ENCODE assay signal across 9 mouse cellular contexts in the genomic region with DNA sequence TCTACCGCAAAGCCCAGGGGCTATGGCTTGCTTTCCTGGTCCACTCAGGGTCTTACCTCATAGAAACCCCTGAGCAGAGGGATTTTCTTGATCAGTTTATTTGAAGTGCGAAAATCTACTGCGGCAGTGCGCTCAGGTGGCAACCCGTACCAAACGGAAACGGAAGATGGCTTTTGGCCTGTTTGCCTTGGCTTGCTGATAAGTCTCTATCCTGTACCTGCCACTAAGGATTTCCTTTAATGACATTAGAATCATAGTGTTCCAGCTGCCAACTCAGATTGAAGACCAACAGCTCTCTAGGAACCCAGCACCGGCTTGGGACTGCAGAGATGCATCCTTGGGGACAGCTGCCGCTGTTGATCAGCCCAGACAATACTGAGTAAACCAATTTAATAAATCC. TPM values are rescaled to one million over a fixed set of nuclear protein-coding genes. Genes with fewer than 3 reads are reported as not detected.
DNase-seq lines count a peak whose midpoint lies in the region; ATAC-seq and TF ChIP-seq lines count a peak whose summit lies in the region.
"Had no signal": no experiment of that assay in that cellular context is flagged by ENCODE, and none has a peak within 500 bp of the region (broad histone marks: within the 10 kb centered on the region; RNA-seq: fewer than 3 reads in every experiment).

No protein-coding gene starts in this region.

- H3K4me3 ChIP-seq in gastrocnemius, adult 2 months = peak overlapping the region; percentile 92
- H3K4me3 ChIP-seq in thymus, adult 2 months (ENCODE audit: control insufficient read depth, insufficient read depth, low read length) = peak overlapping the region; percentile 15; the same call in 1 of the 2 replicates
- peak overlapping the region; percentile 83 for H3K4me3 ChIP-seq in liver, embryonic 12.5 days

- H3K27ac ChIP-seq in gastrocnemius, adult 2 months = no peak overlapping the region
- H3K27ac ChIP-seq in thymus, adult 2 months (ENCODE audit: control insufficient read depth, insufficient read depth, low read length) = peak overlapping the region; percentile 50; the same call in 1 of the 2 replicates
- peak overlapping the region; percentile 45; the same call in 1 of the 2 replicates for H3K27ac ChIP-seq in liver, embryonic 12.5 days

- peak overlapping the region; percentile 75 for H3K9ac ChIP-seq in liver, embryonic 12.5 days

- WGBS in thymus, adult 2 months = 72% methylated on average over 9 of the region's 9 CpGs
- WGBS in liver, embryonic 12.5 days (ENCODE audit: insufficient replicate concordance) = 36% methylated on average over 9 of the region's 9 CpGs

- peaks cover 7% of the 10 kb centered on the region for H3K4me1 ChIP-seq in thymus, adult 2 months (replicated peaks; ENCODE audit: control insufficient read depth, insufficient read depth, low read length)
- peaks cover 55% of the 10 kb centered on the region for H3K4me1 ChIP-seq in liver, embryonic 12.5 days

- peaks cover 7% of the 10 kb centered on the region for H3K36me3 ChIP-seq in thymus, adult 2 months (ENCODE audit: control insufficient read depth, insufficient read depth, low read length)
- H3K36me3 ChIP-seq in liver, embryonic 12.5 days = peaks cover 30% of the 10 kb centered on the region

- no peaks in the 10 kb centered on the region for H3K27me3 ChIP-seq in thymus, adult 2 months (ENCODE audit: control insufficient read depth, insufficient read depth, low read length)
- H3K27me3 ChIP-seq in liver, embryonic 12.5 days (replicated peaks) = no peaks in the 10 kb centered on the region

- no peak for DNase-seq in gastrocnemius, adult 2 months
- DNase-seq in gastrocnemius, postnatal 10 days = no peak
- no peak for DNase-seq in thymus, adult 2 months
- DNase-seq in thymus, postnatal 14 days = no peak
- no peak for DNase-seq in layer of hippocampus, postnatal 10 days (ENCODE audit: low spot score in 2 of 2)
- no peak for DNase-seq in adrenal gland, postnatal 4 days (ENCODE audit: low spot score in 2 of 2)

- H3K4me2 ChIP-seq in liver, embryonic 12.5 days = peak overlapping the region; percentile 95

- intact Hi-C loops in gastrocnemius, adult 2 months (cut with DNase I) = no loop called here

- no peak for TF ChIP-seq POLR2A in thymus, adult 2 months (IDR thresholded peaks at IDR 0.05; ENCODE audit: control insufficient read depth, extremely low read depth, insufficient read depth, low read length, poor library complexity)

- TF ChIP-seq CTCF in gastrocnemius, adult 2 months (IDR thresholded peaks at IDR 0.05) = no peak
- TF ChIP-seq CTCF in thymus, adult 2 months (IDR thresholded peaks at IDR 0.05; ENCODE audit: borderline replicate concordance, control insufficient read depth, extremely low read depth, insufficient read depth, low read length, poor library complexity) = no peak

- no peak for ATAC-seq in liver, embryonic 12.5 days
- ATAC-seq in granulocyte monocyte progenitor cell, adult 5-6 weeks (replicated peaks; ENCODE audit: poor library complexity, severe bottlenecking) = no peak

- no peaks in the 10 kb centered on the region for H3K9me3 ChIP-seq in liver, embryonic 12.5 days (replicated peaks)

RNA-seq across cellular contexts. Expression of gene Gdpgp1, which starts 1.1 kb away (rescaled TPM):
- total RNA-seq in gastrocnemius, adult 2 months (2021) = under 1 TPM; 0.79 to 0.86 TPM
- 1 to 10 TPM; 1.8 to 2.1 TPM for total RNA-seq in gastrocnemius, postnatal 10 days (2021)
- 5.3 and 5.4 TPM in 2 replicates for polyA plus RNA-seq in thymus, adult 2 months (2012; rRNA removed)
- polyA plus RNA-seq in liver, embryonic 12.5 days (2016; fragmentation: Nextera tagmentation; extraction: Ambion mirVana) = 3.9 and 4.4 TPM in 2 replicates
- 1 to 10 TPM; 6.4 to 6.7 TPM for total RNA-seq in layer of hippocampus, postnatal 10 days (2021)
- total RNA-seq in adrenal gland, postnatal 4 days (2021) = 1 to 10 TPM; 5.0 to 5.1 TPM
- 4.5 and 10.0 TPM in 2 replicates for total RNA-seq in granulocyte monocyte progenitor cell, adult 5-6 weeks (2014; fragmentation: Nextera tagmentation)
- 1.9 and 3.0 TPM in 2 replicates for total RNA-seq in granulocyte monocyte progenitor cell, adult 5-6 weeks (2017)

RNA-seq across cellular contexts. Expression of gene Cib1, which starts 1.2 kb away (rescaled TPM):
- 1 to 10 TPM; 5.6 to 9.0 TPM for total RNA-seq in gastrocnemius, adult 2 months (2021)
- total RNA-seq in gastrocnemius, postnatal 10 days (2021) = 10 to 100 TPM; 10.7 to 12.5 TPM
- 152 and 192 TPM in 2 replicates for polyA plus RNA-seq in thymus, adult 2 months (2012; rRNA removed)
- 97.5 and 99.2 TPM in 2 replicates for polyA plus RNA-seq in liver, embryonic 12.5 days (2016; fragmentation: Nextera tagmentation; extraction: Ambion mirVana)
- total RNA-seq in layer of hippocampus, postnatal 10 days (2021) = 10 to 100 TPM; 23.4 to 24.3 TPM
- 10 to 100 TPM; 50.5 to 52.1 TPM for total RNA-seq in adrenal gland, postnatal 4 days (2021)
- total RNA-seq in granulocyte monocyte progenitor cell, adult 5-6 weeks (2014; fragmentation: Nextera tagmentation) = 45.3 and 77.8 TPM in 2 replicates
- total RNA-seq in granulocyte monocyte progenitor cell, adult 5-6 weeks (2017) = 25.0 and 67.5 TPM in 2 replicates

RNA-seq across cellular contexts. Expression of gene Ttll13, which starts 12.4 kb away (rescaled TPM):
- under 1 TPM in 1 of 2 experiments, not detected in 1; 0.15 TPM for total RNA-seq in gastrocnemius, adult 2 months (2021)
- under 1 TPM; 0.14 to 0.20 TPM for total RNA-seq in gastrocnemius, postnatal 10 days (2021)
- 0.54 and 0.62 TPM in 2 replicates for polyA plus RNA-seq in thymus, adult 2 months (2012; rRNA removed)
- polyA plus RNA-seq in liver, embryonic 12.5 days (2016; fragmentation: Nextera tagmentation; extraction: Ambion mirVana) = 0.61 and 1.0 TPM in 2 replicates
- total RNA-seq in layer of hippocampus, postnatal 10 days (2021) = 1 to 10 TPM; 1.4 to 1.5 TPM
- total RNA-seq in adrenal gland, postnatal 4 days (2021) = 1 to 10 TPM; 3.2 to 4.5 TPM
- 0.36 TPM in 1 of 2 replicates, not detected in the other for total RNA-seq in granulocyte monocyte progenitor cell, adult 5-6 weeks (2014; fragmentation: Nextera tagmentation)
- not detected in 2 replicates for total RNA-seq in granulocyte monocyte progenitor cell, adult 5-6 weeks (2017)
- total RNA-seq: hematopoietic stem cell, adult 5-6 weeks had no signal

RNA-seq across cellular contexts. Expression of gene Ngrn, which starts 27.2 kb away (rescaled TPM):
- 10 to 100 TPM; 19.8 to 25.0 TPM for total RNA-seq in gastrocnemius, adult 2 months (2021)
- total RNA-seq in gastrocnemius, postnatal 10 days (2021) = 10 to 100 TPM; 20.2 to 20.3 TPM
- 43.2 and 53.8 TPM in 2 replicates for polyA plus RNA-seq in thymus, adult 2 months (2012; rRNA removed)
- polyA plus RNA-seq in liver, embryonic 12.5 days (2016; fragmentation: Nextera tagmentation; extraction: Ambion mirVana) = 42.0 and 45.6 TPM in 2 replicates
- 10 to 100 TPM; 37.2 to 39.4 TPM for total RNA-seq in layer of hippocampus, postnatal 10 days (2021)
- total RNA-seq in adrenal gland, postnatal 4 days (2021) = 10 to 100 TPM; 52.0 to 58.2 TPM
- 23.7 and 33.5 TPM in 2 replicates for total RNA-seq in granulocyte monocyte progenitor cell, adult 5-6 weeks (2014; fragmentation: Nextera tagmentation)
- 21.2 and 33.9 TPM in 2 replicates for total RNA-seq in granulocyte monocyte progenitor cell, adult 5-6 weeks (2017)

RNA-seq across cellular contexts. Expression of gene Vps33b, which starts 35.6 kb away (rescaled TPM):
- 1 to 10 TPM; 2.9 to 3.3 TPM for total RNA-seq in gastrocnemius, adult 2 months (2021)
- 1 to 10 TPM; 5.7 to 6.3 TPM for total RNA-seq in gastrocnemius, postnatal 10 days (2021)
- 21.9 and 23.3 TPM in 2 replicates for polyA plus RNA-seq in thymus, adult 2 months (2012; rRNA removed)
- 9.0 and 11.4 TPM in 2 replicates for polyA plus RNA-seq in liver, embryonic 12.5 days (2016; fragmentation: Nextera tagmentation; extraction: Ambion mirVana)
- total RNA-seq in layer of hippocampus, postnatal 10 days (2021) = 10 to 100 TPM; 23.0 to 25.6 TPM
- 10 to 100 TPM; 20.1 to 22.9 TPM for total RNA-seq in adrenal gland, postnatal 4 days (2021)
- total RNA-seq in granulocyte monocyte progenitor cell, adult 5-6 weeks (2014; fragmentation: Nextera tagmentation) = 45.6 and 48.1 TPM in 2 replicates
- 24.2 and 31.8 TPM in 2 replicates for total RNA-seq in granulocyte monocyte progenitor cell, adult 5-6 weeks (2017)

Comparison
In these comparisons a context has a peak if more than half of its experiments do, and no peak if none do; other contexts are left out.
1. H3K4me3 ChIP-seq: peak in every context shown above with its lines; median percentile 92 in gastrocnemius, adult 2 months; 83 in liver, embryonic 12.5 days; 15 in thymus, adult 2 months.